Mouse (Mus musculus) liver, embryonic 14.5 days (tissue): ENCODE results near the gene Dpt.

Experiments used
- CTCF ChIP-seq: IDR thresholded peaks from 2 replicates; pipeline ENCODE4 v1.5.1; 2016; ENCODE audit warnings: antibody characterized with exemption, low read depth, control low read depth
- EP300 ChIP-seq: IDR thresholded peaks from 2 replicates; pipeline ENCODE4 v1.6.1; 2016; ENCODE audit warnings: antibody characterized with exemption, low read depth

- TF ChIP-seq EP300 = no peak
- no peak for TF ChIP-seq CTCF
These were observed 12.9 kb downstream of the Dpt start for GRCm38 (mm10) chr1:164809371-164809770.
